Mouse (Mus musculus) heart, embryonic 11.5 days (tissue): ENCODE data around the gene Ppp1r15a. TPM values are rescaled to one million over a fixed set of nuclear protein-coding genes. Genes with fewer than 3 reads are reported as not detected.

ENCODE experiments used
- ATAC-seq: fragments of 200-750 bp; cut with Nextera tagmentation; replicated peaks from 2 replicates; pipeline ENCODE4 v1.8.0; 2017; ENCODE audit warnings: moderate library complexity; ENCODE audit not compliant: insufficient number of reproducible peaks, low FRiP score, low TSS enrichment
- H3K27ac ChIP-seq: fragments of 300-500 bp; sonication (generic); 2 replicates; pipeline ENCODE4 v1.5.1; 2014; ENCODE audit warnings: mild to moderate bottlenecking, low read depth, low read length
- H3K27me3 ChIP-seq: fragments of 300-500 bp; sonication (generic); 2 replicates; pipeline ENCODE4 v1.6.1; 2014; ENCODE audit warnings: mild to moderate bottlenecking, low read length, mixed read lengths; ENCODE audit not compliant: control insufficient read depth, insufficient read depth
- H3K36me3 ChIP-seq: fragments of 300-500 bp; sonication (generic); 2 replicates; pipeline ENCODE4 v1.6.1; 2014; ENCODE audit warnings: mild to moderate bottlenecking, low read length, moderate library complexity, mixed read lengths; ENCODE audit not compliant: control insufficient read depth, insufficient read depth
- H3K4me1 ChIP-seq: fragments of 300-500 bp; sonication (generic); 2 replicates; pipeline ENCODE4 v1.6.1; 2014; ENCODE audit warnings: low read length; ENCODE audit not compliant: control insufficient read depth, insufficient read depth
- H3K4me2 ChIP-seq: fragments of 300-500 bp; sonication (generic); 2 replicates; pipeline ENCODE4 v1.6.1; 2014; ENCODE audit warnings: mild to moderate bottlenecking, moderate library complexity
- H3K4me3 ChIP-seq: fragments of 300-500 bp; sonication (generic); 2 replicates; pipeline ENCODE4 v1.5.1; 2014; ENCODE audit warnings: low read depth, low read length
- H3K9ac ChIP-seq: fragments of 300-500 bp; sonication (generic); 2 replicates; pipeline ENCODE4 v1.6.1; 2014; ENCODE audit warnings: mild to moderate bottlenecking, low read depth, low read length, moderate library complexity
- H3K9me3 ChIP-seq: fragments of 300-500 bp; sonication (generic); replicated peaks from 2 replicates; pipeline ENCODE4 v1.6.1; 2016; ENCODE audit warnings: low read length; ENCODE audit not compliant: control insufficient read depth
- WGBS: fragments of 180-500 bp; shearing (Covaris S2); extraction: QIAGEN DNeasy Blood & Tissue Kit; methylation state at CpG from one replicate; pipeline ENCODE4 v1.1.7; 2014; ENCODE audit not compliant: insufficient replicate concordance; 5-methylcytosine and 5-hydroxymethylcytosine counted together
- polyA plus RNA-seq: library from polyadenylated mRNA; unstranded; fragments of >200 nt; fragmentation: Nextera tagmentation; extraction: Ambion mirVana; gene quantifications from 2 replicates; pipeline ENCODE4 v1.2.1, GENCODE M21; 2014

Ppp1r15a gene
- polyA plus RNA-seq, 1 experiment from 2014 or later, result 28.8 TPM

- ATAC-seq, result no peak
- no peaks in the 10 kb centered on the region for H3K36me3 ChIP-seq
- peak overlapping the region; percentile 81 for H3K4me2 ChIP-seq
- WGBS, result 72% methylated on average over 8 of the region's 8 CpGs
- peaks cover 22% of the 10 kb centered on the region for H3K4me1 ChIP-seq
- H3K27ac ChIP-seq, result peak overlapping the region; percentile 82
- H3K4me3 ChIP-seq, result no peak overlapping the region
- 0 out of 2 replicates have a peak overlapping the region, but pooled peaks have one; percentile 10 for H3K9ac ChIP-seq
- no peaks in the 10 kb centered on the region for H3K27me3 ChIP-seq
- H3K9me3 ChIP-seq, result no peaks in the 10 kb centered on the region
Measured at GRCm38 (mm10) chr7:45567112-45567779, 41.2 kb upstream of the Ppp1r15a start.

- Histone ChIP-seq H3K4me3 (no peak overlapping the region), H3K36me3 (no peaks in the 10 kb centered on the region), H3K9me3 (no peaks in the 10 kb centered on the region), H3K27ac (no peak overlapping the region), H3K4me2 (no peak overlapping the region), H3K4me1 (peaks cover 20% of the 10 kb centered on the region), H3K9ac (no peak overlapping the region), H3K27me3 (no peaks in the 10 kb centered on the region)
- no peak for ATAC-seq
- 85% methylated on average over 9 of the region's 9 CpGs for WGBS
Measured at GRCm38 (mm10) chr7:45565446-45565845, 39.4 kb upstream of the Ppp1r15a start.

- Histone ChIP-seq H3K4me1 (peaks cover 20% of the 10 kb centered on the region), H3K27me3 (no peaks in the 10 kb centered on the region), H3K36me3 (no peaks in the 10 kb centered on the region), H3K4me3 (no peak overlapping the region), H3K9me3 (no peaks in the 10 kb centered on the region), H3K9ac (no peak overlapping the region), H3K4me2 (no peak overlapping the region), H3K27ac (no peak overlapping the region)
- 54% methylated on average over 2 of the region's 2 CpGs for WGBS
- ATAC-seq, result no peak
Measured at GRCm38 (mm10) chr7:45564811-45565210, 38.7 kb upstream of the Ppp1r15a start.

GRCm38 (mm10) chr7:45561624-45562520, 35.8 kb upstream of the Ppp1r15a start:
- Histone ChIP-seq H3K4me3 (0 out of 2 replicates have a peak overlapping the region, but pooled peaks have one; percentile 0), H3K4me2 (peak overlapping the region; percentile 29), H3K27me3 (no peaks in the 10 kb centered on the region), H3K9ac (peak overlapping the region; percentile 30; the same call in 1 of the 2 replicates), H3K27ac (no peak overlapping the region), H3K4me1 (peaks cover 11% of the 10 kb centered on the region), H3K9me3 (no peaks in the 10 kb centered on the region), H3K36me3 (no peaks in the 10 kb centered on the region)
- WGBS, result 47% methylated on average over 12 of the region's 12 CpGs
- ATAC-seq, result 0 out of 2 replicates have a peak, but pooled peaks have one; percentile 19

- H3K9ac ChIP-seq, result peak overlapping the region; percentile 30; the same call in 1 of the 2 replicates
- no peak for ATAC-seq
- peaks cover 11% of the 10 kb centered on the region for H3K4me1 ChIP-seq
- no peaks in the 10 kb centered on the region for H3K27me3 ChIP-seq
- no peaks in the 10 kb centered on the region for H3K9me3 ChIP-seq
- no peak overlapping the region for H3K27ac ChIP-seq
- H3K4me2 ChIP-seq, result peak overlapping the region; percentile 37
- no peaks in the 10 kb centered on the region for H3K36me3 ChIP-seq
- WGBS, result 23% methylated on average over 17 of the region's 17 CpGs
- H3K4me3 ChIP-seq, result no peak overlapping the region
Measured at GRCm38 (mm10) chr7:45560843-45561623, 35.0 kb upstream of the Ppp1r15a start.

DNA sequence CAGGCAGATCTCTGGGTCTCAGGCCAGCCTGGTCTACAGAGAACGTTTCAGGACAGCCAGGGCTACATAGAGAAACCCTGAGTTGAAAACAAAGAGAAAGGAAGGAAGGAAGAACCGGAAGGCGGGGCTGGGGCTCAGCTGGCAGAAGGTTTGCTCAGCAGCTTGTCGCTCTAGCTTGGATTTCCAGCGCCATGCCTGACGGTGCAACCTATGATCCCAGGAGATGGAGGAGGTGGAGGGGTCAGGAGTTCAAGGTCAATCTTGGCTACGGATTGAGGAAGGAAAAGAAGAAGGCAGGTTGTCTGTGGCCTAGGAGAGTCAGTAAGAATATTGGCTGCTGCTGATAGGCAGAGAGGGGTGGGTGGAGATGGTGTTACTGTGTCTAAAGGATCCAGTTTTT, 34.2 kb upstream of the Ppp1r15a start:
- H3K27me3 ChIP-seq, result no peaks in the 10 kb centered on the region
- WGBS, result 75% methylated on average over 7 of the region's 7 CpGs
- ATAC-seq, result no peak
- no peak overlapping the region for H3K27ac ChIP-seq
- no peaks in the 10 kb centered on the region for H3K9me3 ChIP-seq
- H3K4me2 ChIP-seq, result no peak overlapping the region
- no peaks in the 10 kb centered on the region for H3K36me3 ChIP-seq
- no peak overlapping the region for H3K4me3 ChIP-seq
- peaks cover 11% of the 10 kb centered on the region for H3K4me1 ChIP-seq
- H3K9ac ChIP-seq, result no peak overlapping the region

- no peak for ATAC-seq
- Histone ChIP-seq H3K9me3 (no peaks in the 10 kb centered on the region), H3K36me3 (no peaks in the 10 kb centered on the region), H3K27ac (no peak overlapping the region), H3K27me3 (no peaks in the 10 kb centered on the region), H3K4me1 (peaks cover 11% of the 10 kb centered on the region), H3K4me2 (no peak overlapping the region), H3K9ac (no peak overlapping the region), H3K4me3 (no peak overlapping the region)
- WGBS, result 49% methylated on average over 6 of the region's 6 CpGs
Measured at GRCm38 (mm10) chr7:45558907-45559306, 32.8 kb upstream of the Ppp1r15a start.

- WGBS, result 18% methylated on average over 8 of the region's 8 CpGs
- no peaks in the 10 kb centered on the region for H3K27me3 ChIP-seq
- no peaks in the 10 kb centered on the region for H3K4me1 ChIP-seq
- no peaks in the 10 kb centered on the region for H3K36me3 ChIP-seq
- H3K4me2 ChIP-seq, result no peak overlapping the region; the same call in 1 of the 2 replicates
- ATAC-seq, result no peak
- H3K9me3 ChIP-seq, result no peaks in the 10 kb centered on the region
- no peak overlapping the region for H3K27ac ChIP-seq
- no peak overlapping the region for H3K4me3 ChIP-seq
- no peak overlapping the region for H3K9ac ChIP-seq
Measured at GRCm38 (mm10) chr7:45555787-45556186, 29.7 kb upstream of the Ppp1r15a start.
